Mouse (Mus musculus): ENCODE results near the gene Tmem120a. TPM values are rescaled to one million over a fixed set of nuclear protein-coding genes. Genes with fewer than 3 reads are reported as not detected.
A peak's percentile ranks its signal among the peaks of the same experiment; 100 is the strongest.

Gene Tmem120a
- polyA plus RNA-seq (2015; fragmentation: Nextera tagmentation; extraction: Ambion mirVana): 80.1 and 81.7 TPM in 2 replicates

DNA sequence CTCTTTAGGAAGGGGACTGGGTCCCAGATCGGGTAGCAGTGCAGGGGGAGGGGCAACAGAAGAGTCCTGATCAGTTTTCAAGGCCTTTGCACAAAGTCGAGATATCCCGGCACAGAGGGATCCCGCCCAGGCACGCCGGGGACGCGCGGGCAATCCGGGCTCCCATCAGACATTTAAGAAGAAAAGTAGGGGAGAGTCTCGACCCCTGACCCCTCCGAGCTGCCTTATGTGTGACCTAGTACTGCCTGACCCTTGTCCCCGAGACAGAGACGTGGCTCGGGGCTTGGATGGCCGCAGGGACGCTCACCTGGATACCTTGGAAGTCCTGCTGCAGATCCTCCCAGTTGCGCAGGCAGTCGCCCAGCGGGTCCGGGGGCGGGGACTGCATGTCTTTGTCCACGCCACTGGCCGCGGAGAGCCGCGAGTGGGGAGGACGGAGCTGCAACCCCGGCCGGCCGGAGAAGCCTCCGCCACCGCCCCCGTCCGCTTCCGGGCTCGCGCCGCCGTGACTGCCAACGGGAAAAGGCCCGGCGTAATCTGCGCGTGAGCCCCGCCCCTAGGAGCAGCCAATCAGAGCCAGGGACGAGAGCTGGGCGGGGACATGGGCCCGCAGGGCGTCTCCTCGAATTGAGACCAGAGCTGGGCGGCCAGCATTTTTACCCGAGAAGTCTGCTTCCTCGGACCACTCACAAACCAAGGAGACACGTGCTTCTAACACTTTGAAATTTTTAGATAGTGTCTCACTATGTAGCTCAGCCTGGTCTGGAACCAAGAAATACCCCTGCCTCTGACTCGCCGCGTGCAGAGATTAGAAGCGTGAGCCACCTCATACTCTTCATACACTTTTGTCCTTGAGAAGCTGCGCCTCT, at the start of gene Tmem120a:
Gene Tmem120a, minus strand, starts transcription at position 708 of the 869 bp plus-strand sequence.
- H3K36me3 ChIP-seq (ENCODE audit: insufficient read depth, low read length): peaks cover 8% of the 10 kb centered on the region; the same call in 1 of the 2 replicates
- H3K4me2 ChIP-seq (ENCODE audit: low read length): peak within 1 kb of the TSS; percentile 94
- 0 out of 2 replicates have a peak, but pooled peaks cover 7% of the 10 kb centered on the region for H3K4me1 ChIP-seq (replicated peaks; ENCODE audit: insufficient read depth, low read length)
- TF ChIP-seq CTCF (IDR thresholded peaks at IDR 0.05; ENCODE audit: low read depth): no peak
- H3K27ac ChIP-seq: peak within 1 kb of the TSS; percentile 74
- peak; percentile 94 for ATAC-seq (replicated peaks; ENCODE audit: low FRiP score, low read depth)
- H3K9me3 ChIP-seq (replicated peaks; ENCODE audit: low read length): no peaks in the 10 kb centered on the region
- peak within 1 kb of the TSS; percentile 82 for H3K9ac ChIP-seq (ENCODE audit: low read depth, low read length)
- peak within 1 kb of the TSS; percentile 87 for H3K4me3 ChIP-seq (replicated peaks; ENCODE audit: low read depth, low read length)
- no peaks in the 10 kb centered on the region for H3K27me3 ChIP-seq (ENCODE audit: insufficient read depth, low read length)
- peak; percentile 98 for DNase-seq (ENCODE audit: low spot score)
- WGBS: under 1% methylated on average over 60 of the region's 60 CpGs

DNA sequence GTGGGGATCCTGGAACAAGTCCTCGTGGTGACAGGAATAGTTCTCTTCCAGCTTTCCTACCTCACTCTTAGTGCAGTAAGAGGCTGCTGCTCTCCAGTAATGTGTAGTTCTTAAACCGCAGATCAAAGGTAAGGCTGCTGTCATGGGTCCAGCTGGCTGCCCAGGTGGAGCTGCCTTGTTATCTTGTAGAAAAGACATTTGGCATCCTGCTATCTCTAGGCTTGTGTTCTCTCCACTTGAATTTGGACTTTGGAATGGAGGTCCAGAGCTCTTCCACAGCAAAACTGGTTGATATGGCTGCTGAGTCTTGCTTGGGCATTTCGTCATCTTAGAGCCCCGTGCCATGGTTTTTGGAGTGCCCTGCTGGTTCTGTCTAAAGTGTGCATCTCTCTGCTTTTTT, 38.7 kb upstream of the Tmem120a start:
- 91% methylated on average over 4 of the region's 4 CpGs for WGBS
- no peak for TF ChIP-seq CTCF (IDR thresholded peaks at IDR 0.05; ENCODE audit: low read depth)
- Histone ChIP-seq H3K9me3 (replicated peaks; ENCODE audit: low read length) (no peaks in the 10 kb centered on the region), H3K27ac (no peak overlapping the region), H3K9ac (ENCODE audit: low read depth, low read length) (no peak overlapping the region), H3K4me3 (replicated peaks; ENCODE audit: low read depth, low read length) (no peak overlapping the region), H3K4me1 (replicated peaks; ENCODE audit: insufficient read depth, low read length) (peaks cover 9% of the 10 kb centered on the region; the same call in 1 of the 2 replicates), H3K27me3 (ENCODE audit: insufficient read depth, low read length) (no peaks in the 10 kb centered on the region), H3K36me3 (ENCODE audit: insufficient read depth, low read length) (peaks cover 51% of the 10 kb centered on the region), H3K4me2 (ENCODE audit: low read length) (no peak overlapping the region)
- DNase-seq (ENCODE audit: low spot score) (no peak), ATAC-seq (replicated peaks; ENCODE audit: low FRiP score, low read depth) (no peak)

DNA sequence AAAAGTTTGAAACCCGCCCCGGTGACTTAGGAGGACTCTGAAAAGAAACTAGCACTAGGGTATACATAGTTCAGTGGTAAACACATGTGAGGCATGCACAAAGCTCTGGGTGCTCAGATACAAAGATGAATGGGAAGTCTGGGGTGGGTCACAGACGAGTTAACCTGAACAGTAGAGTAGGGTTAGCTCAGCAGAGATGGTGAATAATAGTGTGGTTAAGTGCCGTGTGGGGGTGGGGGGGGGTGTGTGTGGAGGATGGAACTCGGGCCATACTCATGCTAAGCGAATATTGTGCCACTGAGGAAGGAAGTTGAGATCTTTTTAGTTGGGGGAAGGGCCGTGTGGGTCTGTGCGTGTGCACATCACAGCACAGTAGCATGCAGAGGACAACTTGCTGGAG, 36.1 kb upstream of the Tmem120a start:
- 79% methylated on average over 8 of the region's 8 CpGs for WGBS
- 0 out of 2 replicates have a peak overlapping the region, but pooled peaks have one; percentile 74 for H3K4me2 ChIP-seq (ENCODE audit: low read length)

GRCm38 (mm10) chr5:135778471-135779445, 34.5 kb upstream of the Tmem120a start, which contains the start of gene Mdh2:
Gene Mdh2, plus strand, starts transcription at chr5:135778480.
- under 1% methylated on average over 70 of the region's 70 CpGs for WGBS
- DNase-seq (ENCODE audit: low spot score) (peak; percentile 100), ATAC-seq (replicated peaks; ENCODE audit: low FRiP score, low read depth) (peak; percentile 98)
- Histone ChIP-seq H3K4me2 (ENCODE audit: low read length) (peak within 1 kb of the TSS; percentile 82), H3K27me3 (ENCODE audit: insufficient read depth, low read length) (no peaks in the 10 kb centered on the region), H3K9me3 (replicated peaks; ENCODE audit: low read length) (no peaks in the 10 kb centered on the region), H3K4me1 (replicated peaks; ENCODE audit: insufficient read depth, low read length) (peaks cover 14% of the 10 kb centered on the region; the same call in 1 of the 2 replicates), H3K27ac (peak within 1 kb of the TSS; percentile 98), H3K36me3 (ENCODE audit: insufficient read depth, low read length) (0 out of 2 replicates have a peak, but pooled peaks cover 14% of the 10 kb centered on the region), H3K9ac (ENCODE audit: low read depth, low read length) (peak within 1 kb of the TSS; percentile 86), H3K4me3 (replicated peaks; ENCODE audit: low read depth, low read length) (peak within 1 kb of the TSS; percentile 82)
- peak; percentile 12; the same call in 1 of the 2 replicates for TF ChIP-seq CTCF (IDR thresholded peaks at IDR 0.05; ENCODE audit: low read depth)

More for the DNA sequence above, 36.1 kb upstream of the Tmem120a start:
- H3K36me3 ChIP-seq (ENCODE audit: insufficient read depth, low read length): peaks cover 25% of the 10 kb centered on the region
- H3K9me3 ChIP-seq (replicated peaks; ENCODE audit: low read length): no peaks in the 10 kb centered on the region
- ATAC-seq (replicated peaks; ENCODE audit: low FRiP score, low read depth): no peak
- H3K9ac ChIP-seq (ENCODE audit: low read depth, low read length): peak overlapping the region; percentile 86; the same call in 1 of the 2 replicates
- no peak for TF ChIP-seq CTCF (IDR thresholded peaks at IDR 0.05; ENCODE audit: low read depth)
- no peak overlapping the region for H3K27ac ChIP-seq
- no peak for DNase-seq (ENCODE audit: low spot score)
- peaks cover 14% of the 10 kb centered on the region; the same call in 1 of the 2 replicates for H3K4me1 ChIP-seq (replicated peaks; ENCODE audit: insufficient read depth, low read length)
- no peak overlapping the region for H3K4me3 ChIP-seq (replicated peaks; ENCODE audit: low read depth, low read length)
- no peaks in the 10 kb centered on the region for H3K27me3 ChIP-seq (ENCODE audit: insufficient read depth, low read length)

DNA sequence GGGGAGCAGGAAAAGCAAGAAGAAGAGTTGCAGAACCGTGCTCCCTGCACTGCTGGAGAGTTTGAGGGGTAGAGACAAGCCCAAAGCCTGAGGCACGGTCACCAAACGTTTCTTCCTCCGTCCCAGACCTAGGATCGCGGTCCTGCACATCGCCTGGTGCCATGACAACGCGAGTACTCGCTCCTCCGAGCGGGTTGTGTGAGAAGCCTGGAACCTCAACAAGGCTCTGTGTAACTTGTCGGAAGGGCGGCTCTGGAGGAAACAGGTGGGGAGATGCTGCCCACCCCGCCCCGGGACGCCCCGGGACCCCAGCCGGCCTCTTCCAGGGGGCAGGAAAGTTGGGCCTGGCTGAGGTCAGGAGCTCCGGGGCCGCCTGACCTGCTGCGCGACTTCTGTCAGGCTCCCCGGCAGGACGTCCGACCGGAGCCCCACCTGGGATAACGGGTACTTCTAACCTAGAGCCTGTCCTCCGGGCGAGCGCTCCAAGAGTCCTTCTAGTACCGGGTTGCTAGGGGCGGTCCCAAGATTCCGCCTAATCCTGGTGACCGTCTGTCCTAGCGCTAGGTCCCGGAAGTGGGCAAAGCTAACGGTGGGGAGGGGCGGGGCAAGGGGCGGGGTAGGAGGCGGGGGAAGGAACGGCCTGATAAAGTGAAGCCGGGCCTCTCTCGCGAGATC, 33.7 kb upstream of the Tmem120a start, which contains the start of gene Styxl1:
Gene Styxl1, minus strand, starts transcription at position 590 of the 675 bp plus-strand sequence.
- ATAC-seq (replicated peaks; ENCODE audit: low FRiP score, low read depth) (peak; percentile 92), DNase-seq (ENCODE audit: low spot score) (peak; percentile 53)
- Histone ChIP-seq H3K27ac (peak within 1 kb of the TSS; percentile 98), H3K36me3 (ENCODE audit: insufficient read depth, low read length) (0 out of 2 replicates have a peak, but pooled peaks cover 7% of the 10 kb centered on the region), H3K27me3 (ENCODE audit: insufficient read depth, low read length) (no peaks in the 10 kb centered on the region), H3K9ac (ENCODE audit: low read depth, low read length) (peak within 1 kb of the TSS; percentile 86), H3K4me1 (replicated peaks; ENCODE audit: insufficient read depth, low read length) (peaks cover 14% of the 10 kb centered on the region; the same call in 1 of the 2 replicates), H3K9me3 (replicated peaks; ENCODE audit: low read length) (no peaks in the 10 kb centered on the region), H3K4me3 (replicated peaks; ENCODE audit: low read depth, low read length) (peak within 1 kb of the TSS; percentile 82), H3K4me2 (ENCODE audit: low read length) (peak within 1 kb of the TSS; percentile 82)
- TF ChIP-seq CTCF (IDR thresholded peaks at IDR 0.05; ENCODE audit: low read depth): no peak
- 2% methylated on average over 45 of the region's 45 CpGs for WGBS

All from kidney, postnatal 0 days (tissue).